Mouse (Mus musculus) CD4-positive, CD25-positive, alpha-beta regulatory T cell, adult 9 weeks (primary cell): ENCODE data around the gene Daw1. TPM values are rescaled to one million over a fixed set of nuclear protein-coding genes. Genes with fewer than 3 reads are reported as not detected.

Experiments
- polyA plus RNA-seq: library from polyadenylated mRNA; unstranded; fragments of 100-300 nt; shearing (Covaris generic); gene quantifications from one replicate; pipeline ENCODE4 v1.2.1, GENCODE M21; 2017

Gene Daw1
- polyA plus RNA-seq: 0.33 TPM

DNA sequence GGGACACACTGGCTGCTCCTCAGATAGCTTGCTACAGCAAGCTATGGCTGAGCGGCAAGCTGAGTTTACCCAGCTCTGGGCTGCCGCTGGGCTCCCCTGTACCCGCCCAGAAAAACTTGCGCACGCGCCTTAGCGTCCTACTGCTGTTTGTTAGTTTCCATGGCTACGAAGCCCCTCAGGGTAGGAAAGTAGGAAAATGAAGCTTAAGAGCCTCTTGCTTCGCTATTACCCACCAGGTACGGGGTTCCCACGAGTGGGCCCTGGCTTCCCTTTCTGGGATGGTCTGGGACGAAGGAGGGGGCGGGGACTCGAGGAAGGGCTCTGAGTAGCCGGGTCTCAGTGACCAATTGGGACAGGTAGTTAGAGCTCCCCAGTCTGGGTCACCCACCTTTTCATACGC lies at the start of gene Daw1:
Gene Daw1, plus strand, starts transcription at position 150 of the 400 bp plus-strand sequence.

DNA sequence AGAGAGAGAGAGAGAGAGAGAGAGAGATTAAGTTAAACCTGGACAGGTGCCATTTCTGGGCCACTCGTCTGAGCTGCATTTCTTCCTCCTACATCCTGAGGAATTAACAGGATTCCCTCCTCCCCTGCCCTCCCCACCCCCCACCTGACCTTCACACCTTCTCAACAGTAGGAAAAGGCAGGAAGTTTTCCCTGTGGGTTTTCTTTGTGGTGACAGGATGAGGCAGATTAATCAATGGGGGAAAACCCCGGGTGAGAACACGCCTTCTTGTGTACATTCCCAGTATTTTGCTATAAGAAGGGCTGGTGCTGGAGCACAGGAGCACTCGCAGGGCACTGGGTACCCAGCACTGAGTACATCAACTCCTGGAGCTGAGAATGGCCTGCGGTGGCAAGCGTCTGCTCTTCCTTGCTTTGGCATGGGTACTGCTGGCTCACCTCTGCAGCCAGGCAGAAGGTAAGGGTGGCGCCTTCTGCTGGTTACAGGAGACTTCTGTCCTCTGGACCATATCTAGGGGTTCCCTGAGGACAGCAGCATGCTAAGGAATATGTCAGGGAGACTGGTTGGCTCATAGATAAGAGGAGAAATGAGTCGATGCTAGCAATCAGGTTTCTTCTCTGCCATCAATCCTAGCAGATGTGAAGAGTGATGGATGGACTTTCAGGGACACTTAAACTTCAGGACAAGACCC lies 43.0 kb upstream of the Daw1 start, which contains the start of gene Ccl20:
Gene Ccl20, plus strand, starts transcription at position 320 of the 691 bp plus-strand sequence.

Other genes with a start within 250 kb of the Daw1 start
- gene A030005L19Rik, start 246.4 kb upstream of the Daw1 start, polyA plus RNA-seq: 0.58 TPM
- not detected for gene A030014E15Rik, start 234.8 kb upstream of the Daw1 start, polyA plus RNA-seq
- not detected for gene Gm6217, start 228.4 kb upstream of the Daw1 start, polyA plus RNA-seq
- gene A030003K21Rik, start 216.4 kb upstream of the Daw1 start, polyA plus RNA-seq: not detected
- gene Gm7544, start 203.7 kb upstream of the Daw1 start, polyA plus RNA-seq: not detected
- gene Gm47955, start 199.5 kb upstream of the Daw1 start, polyA plus RNA-seq: not detected
- gene Gm47959, start 159.2 kb upstream of the Daw1 start, polyA plus RNA-seq: not detected
- not detected for gene Slc19a3, start 121.3 kb upstream of the Daw1 start, polyA plus RNA-seq
- not detected for gene Krtap28-10, start 117.3 kb upstream of the Daw1 start, polyA plus RNA-seq
- gene Gm47969, start 114.8 kb upstream of the Daw1 start, polyA plus RNA-seq: not detected
- not detected for gene A030005K14Rik, start 100.4 kb upstream of the Daw1 start, polyA plus RNA-seq
- not detected for gene Krtap28-13, start 98.8 kb upstream of the Daw1 start, polyA plus RNA-seq
- gene Ccl20, start 43.0 kb upstream of the Daw1 start, polyA plus RNA-seq: 1.8 TPM
- gene Sphkap, start 248.4 kb downstream of the Daw1 start, polyA plus RNA-seq: not detected